Mouse (Mus musculus) cerebellum, postnatal 4 days (tissue): ENCODE data around the gene Hpn.

Source experiments
- DNase-seq, 2 experiments: peaks; one replicate each; pipeline ENCODE4 v3.0.0; 2022; ENCODE audit warnings: low spot score in 2 of 2, mixed read lengths in 1 of 2

Hpn gene

DNA sequence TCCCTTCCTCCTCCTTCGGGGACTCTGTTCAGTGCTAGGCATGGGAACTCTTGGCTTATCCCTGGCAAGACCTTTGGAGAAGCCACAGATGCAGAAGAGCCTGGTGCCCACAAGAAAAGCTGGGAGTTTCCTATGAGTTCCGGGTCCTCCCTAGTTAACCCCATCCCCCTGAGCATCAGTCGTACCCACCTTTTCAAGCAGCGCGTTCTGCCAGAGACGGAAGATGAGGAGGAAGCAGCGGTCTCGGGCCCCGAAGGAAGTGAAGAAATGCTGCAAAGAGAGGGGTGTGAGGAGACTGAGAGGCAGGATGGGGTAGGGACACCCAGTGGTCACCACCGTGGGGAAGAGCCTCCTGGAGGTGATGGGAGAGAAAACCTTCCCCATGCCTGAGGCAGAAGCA, 25.9 kb upstream of the Hpn start:
- no peak for DNase-seq

GRCm38 (mm10) chr7:31140302-31140701, 25.2 kb upstream of the Hpn start:
- DNase-seq = no peak

GRCm38 (mm10) chr7:31139765-31140164, 24.7 kb upstream of the Hpn start:
- DNase-seq = peak in 1 of 2 experiments; percentile 68

GRCm38 (mm10) chr7:31135717-31136116, 20.6 kb upstream of the Hpn start:
- DNase-seq = no peak

- DNase-seq = no peak
Measured at GRCm38 (mm10) chr7:31131866-31132265, 16.8 kb upstream of the Hpn start.

GRCm38 (mm10) chr7:31130841-31131240, 15.8 kb upstream of the Hpn start:
- DNase-seq = peak in 1 of 2 experiments; percentile 45

DNA sequence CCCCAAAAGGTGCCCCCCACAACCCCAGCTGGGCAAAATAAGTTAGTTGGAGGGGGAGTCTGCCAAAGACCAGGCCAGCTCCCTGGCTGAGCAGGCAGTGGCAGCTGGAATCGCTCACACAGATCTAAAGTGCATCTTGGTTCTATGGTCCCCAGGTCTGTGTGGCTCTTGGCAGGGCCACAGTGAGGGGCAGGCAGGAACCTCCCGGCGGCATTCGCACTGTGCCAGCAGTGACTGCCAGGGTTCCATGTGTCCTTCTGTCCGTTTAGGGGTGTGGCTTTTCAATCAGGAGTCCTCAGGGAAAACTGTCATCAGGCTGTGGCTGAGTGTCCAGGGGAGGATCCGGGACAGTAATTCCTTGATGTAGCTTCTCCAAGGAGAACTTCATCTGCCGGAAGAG, 15.1 kb upstream of the Hpn start:
- DNase-seq = no peak

DNA sequence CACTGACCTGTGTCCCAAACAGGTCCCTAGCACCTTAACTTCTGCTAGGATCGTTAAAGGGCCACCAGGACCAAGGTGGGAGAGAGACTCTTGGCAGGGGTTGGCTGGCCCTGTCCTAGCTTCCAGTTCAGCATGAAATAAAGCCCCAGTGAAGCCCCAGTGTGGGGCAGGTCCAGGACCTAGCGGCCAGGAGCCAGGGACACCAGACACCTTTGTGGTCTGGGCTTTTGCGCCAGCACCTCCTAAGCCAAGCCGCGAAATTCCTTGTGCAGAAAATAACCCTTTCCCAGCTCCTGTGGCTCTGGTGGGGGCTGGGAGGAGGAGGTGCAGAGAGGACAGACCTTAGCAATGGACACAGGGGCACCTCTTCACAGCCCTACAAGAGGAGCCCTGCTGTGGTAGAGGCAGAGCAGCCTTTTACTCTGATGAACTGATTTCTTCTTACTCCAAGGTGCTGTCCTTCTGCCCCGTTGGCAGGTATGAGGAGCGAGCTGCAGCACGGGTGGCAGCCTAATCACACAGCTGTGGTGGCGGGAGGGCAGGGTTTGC, 13.1 kb upstream of the Hpn start:
- no peak for DNase-seq

GRCm38 (mm10) chr7:31126851-31127724, 12.0 kb upstream of the Hpn start, which contains the start of gene Scn1b:
TSS of gene Scn1b (minus strand) at chr7:31127003.
- DNase-seq = peak in 1 of 2 experiments; percentile 36

DNA sequence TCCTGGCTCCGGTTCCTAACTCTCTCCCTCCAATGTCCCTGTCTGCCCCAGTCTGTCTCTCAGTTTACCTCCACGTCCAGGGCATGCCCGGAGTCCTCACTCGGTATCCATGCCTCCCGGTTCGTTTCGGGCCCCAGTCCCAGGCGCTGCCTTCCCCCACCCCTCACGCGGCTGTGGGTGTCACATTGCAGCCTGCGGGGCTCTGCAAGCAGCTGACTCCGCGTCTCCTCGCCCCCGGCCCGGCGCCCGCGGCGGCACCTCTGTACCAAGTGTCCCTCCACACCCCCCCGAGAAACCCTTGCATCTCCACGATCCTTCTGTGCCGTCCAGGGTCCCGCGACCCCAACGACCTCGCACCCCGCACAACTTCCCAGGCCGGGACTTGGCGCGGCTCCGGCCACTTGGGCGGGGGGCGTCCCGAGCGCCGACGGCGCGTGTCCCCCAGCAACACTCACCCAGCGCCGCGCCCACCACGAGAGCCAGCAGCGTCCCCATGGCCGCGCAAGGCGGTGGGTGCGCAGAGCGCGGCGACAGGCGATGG, 11.2 kb upstream of the Hpn start:
- no peak for DNase-seq

- no peak for DNase-seq
Measured at GRCm38 (mm10) chr7:31125116-31125515, 10.0 kb upstream of the Hpn start.

DNA sequence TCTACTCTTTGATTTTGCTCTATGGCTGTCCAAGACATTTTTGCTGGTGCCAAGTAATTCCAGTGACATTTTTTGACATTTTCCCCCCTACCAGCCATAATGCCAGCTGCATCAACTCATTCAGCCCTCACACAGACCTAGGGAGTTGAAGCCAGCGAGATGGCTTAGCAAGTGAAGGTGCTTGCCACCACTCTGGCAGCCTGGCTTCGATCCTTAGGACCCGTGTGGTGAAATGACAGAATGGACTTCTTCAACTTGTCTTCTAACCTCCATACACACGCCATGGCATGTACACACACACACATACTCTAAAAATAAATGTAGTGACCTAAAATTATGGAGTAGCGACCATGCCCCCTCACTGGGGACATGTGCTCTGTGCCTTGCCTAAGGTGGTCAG, 9.3 kb upstream of the Hpn start:
- no peak for DNase-seq

DNA sequence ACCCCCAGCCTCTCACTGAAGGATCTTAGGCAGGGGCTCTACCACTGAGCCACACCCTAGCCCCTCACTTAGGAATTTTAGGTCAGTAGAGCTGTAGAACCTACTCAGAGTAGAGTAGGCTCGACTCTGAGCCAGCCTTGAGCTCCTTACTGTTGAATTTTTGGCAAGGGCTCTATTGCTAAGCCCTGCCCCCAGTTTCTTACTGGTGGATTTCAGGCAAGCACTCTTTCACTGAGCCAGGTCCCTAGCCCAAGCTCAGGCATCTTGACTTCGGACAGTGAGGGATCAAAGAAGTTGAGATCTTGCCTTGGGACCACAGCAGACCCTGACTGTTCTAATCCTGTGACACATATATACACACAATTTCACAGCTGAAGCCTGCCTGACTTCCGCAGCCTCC, 8.6 kb upstream of the Hpn start:
- no peak for DNase-seq

DNA sequence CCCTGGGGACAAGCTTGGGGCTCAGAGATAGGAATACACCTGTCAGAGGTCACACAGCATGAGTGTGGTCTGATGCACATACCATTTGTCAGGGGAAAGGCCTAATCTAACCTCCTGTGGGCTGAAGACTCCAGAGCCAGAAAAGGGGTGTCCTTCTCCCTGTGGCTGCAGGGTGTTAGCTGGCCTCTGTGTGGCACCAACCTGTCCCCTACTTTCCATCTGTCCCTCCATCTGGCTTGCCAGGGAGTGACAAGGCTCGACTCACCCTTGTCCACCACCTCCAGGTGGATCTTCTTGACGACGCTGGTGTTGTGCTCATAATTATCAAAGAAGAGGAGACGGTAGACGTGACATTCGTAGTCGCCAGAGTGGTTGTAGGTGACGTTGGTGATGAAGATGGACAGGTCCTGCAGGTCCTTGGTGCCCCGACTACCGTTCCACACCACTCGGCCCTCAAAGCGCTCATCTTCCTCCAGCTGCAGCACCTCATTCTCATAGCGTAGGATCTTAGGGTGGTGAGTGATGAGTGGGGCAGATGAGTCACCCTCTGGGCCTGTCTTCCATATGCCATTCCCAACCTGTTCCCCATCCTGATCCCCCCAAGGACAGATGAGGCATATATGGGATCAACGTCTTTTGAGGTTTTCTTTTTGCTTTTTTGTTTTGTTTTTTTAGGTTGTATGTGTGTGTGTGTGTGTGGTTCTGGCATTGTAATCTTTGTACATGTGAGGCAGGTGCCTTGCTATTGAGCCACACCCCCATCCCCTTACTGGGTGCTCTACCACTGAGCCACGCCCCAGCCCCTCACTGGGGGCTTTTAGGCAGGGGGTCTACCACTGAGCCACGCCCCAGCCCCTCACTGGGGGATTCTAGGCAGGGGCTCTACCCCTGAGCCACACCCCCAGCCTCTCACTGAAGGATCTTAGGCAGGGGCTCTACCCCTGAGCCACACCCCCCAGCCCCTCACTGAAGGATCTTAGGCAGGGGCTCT, 7.8 kb upstream of the Hpn start:
- DNase-seq = no peak

DNA sequence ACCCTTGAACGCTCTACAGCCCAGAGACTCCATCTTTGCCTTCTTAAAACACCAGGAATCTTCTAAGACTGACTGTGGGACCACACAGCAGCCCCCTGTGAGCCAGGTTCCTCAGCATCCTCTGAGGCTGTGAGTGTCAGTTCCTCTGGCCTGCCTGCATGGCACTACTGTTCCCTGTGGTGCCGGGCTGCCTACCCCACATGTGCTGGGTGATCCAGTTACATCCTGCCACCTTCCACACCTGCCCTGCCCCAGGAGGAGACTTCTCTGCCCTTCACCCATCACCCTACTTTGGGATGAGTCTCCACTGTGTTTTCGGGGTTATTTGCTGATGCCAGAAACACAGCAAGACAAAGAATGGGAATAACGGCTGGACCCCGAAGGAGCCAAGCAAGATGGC, 4.5 kb upstream of the Hpn start:
- no peak for DNase-seq

DNA sequence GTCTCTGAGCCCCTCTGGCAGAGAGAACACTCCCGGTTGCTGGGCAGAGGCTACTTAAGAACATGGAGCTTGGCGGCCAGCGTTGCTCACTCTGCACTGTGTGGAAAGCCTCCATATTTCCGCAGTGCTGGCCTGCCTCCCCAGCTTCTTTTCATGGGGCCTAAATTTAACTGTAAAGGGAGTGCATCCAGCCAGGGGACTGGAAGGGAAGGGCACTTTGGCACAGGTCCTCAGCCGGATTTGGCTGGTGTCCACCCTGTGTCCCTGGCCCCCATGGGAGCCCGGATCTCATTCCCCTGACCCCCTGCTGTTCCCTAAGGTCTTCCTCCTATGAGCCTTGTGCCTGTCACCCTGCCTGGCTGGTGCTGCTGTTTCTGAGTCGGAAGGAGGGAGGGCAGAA, 3.4 kb upstream of the Hpn start:
- no peak for DNase-seq

GRCm38 (mm10) chr7:31117465-31117864, 2.4 kb upstream of the Hpn start:
- no peak for DNase-seq

DNA sequence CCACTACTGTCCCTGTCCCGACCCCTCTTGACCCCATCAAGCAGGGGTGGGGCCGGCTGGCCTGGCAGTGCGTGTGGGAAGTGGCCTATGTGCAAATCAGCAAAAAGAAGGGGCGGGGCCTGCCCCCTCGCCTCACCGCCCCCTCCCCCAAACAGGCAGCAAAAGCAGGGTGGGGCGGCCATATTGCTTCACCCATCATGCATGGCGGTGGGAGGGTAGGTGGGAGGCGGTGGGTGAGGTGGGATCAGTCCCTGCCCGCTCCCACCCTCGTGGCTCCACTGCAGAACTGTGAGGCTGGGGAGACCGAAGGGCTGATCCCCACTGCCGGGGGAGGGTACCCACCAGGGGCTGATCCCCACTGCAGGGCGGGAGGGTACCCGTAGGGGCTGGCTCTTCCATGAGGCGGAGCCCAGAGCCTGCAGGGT, 1.6 kb upstream of the Hpn start:
- DNase-seq = no peak

- DNase-seq = no peak
Measured at GRCm38 (mm10) chr7:31115587-31116043, 525 bp upstream of the Hpn start.

DNA sequence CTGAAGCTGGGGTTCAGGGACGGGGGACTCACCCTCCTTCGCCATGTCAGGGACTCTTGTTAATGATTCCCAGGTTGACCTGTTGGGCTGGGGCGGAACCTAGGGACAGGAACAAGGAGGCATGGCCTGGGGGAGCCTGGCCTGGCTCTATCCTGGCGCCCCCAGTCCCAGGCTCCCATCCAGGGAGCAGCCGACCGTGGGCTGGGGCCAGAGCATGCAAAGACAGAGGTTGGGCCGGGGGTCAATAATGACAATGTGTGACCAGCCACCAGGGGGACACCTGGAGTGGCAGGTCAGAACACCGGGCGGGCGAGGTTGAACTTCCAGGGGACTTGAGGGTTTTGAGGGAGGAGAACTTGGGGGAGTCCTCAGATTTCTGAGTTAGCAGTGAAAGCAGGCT, 444 bp downstream of the Hpn start:
- DNase-seq = no peak

DNA sequence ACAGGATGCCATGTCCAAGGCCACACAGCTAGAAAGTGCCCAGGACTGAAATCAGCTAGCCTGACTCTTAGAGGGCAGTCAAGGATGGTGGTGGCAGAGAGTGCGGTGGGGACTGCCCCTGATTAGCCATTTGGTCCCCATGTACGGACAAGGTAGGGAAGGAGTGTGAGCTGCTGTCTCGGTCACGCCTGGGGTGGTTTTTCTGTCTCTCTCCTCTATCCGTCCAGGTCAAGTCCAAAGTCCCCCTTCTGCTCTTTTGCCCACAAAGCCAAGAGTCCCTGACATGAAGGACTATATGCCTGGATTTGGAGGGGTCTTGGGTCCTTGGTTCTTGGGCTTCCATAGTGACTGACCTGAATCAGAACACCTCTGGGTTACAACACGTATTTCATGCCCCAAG, 1.3 kb downstream of the Hpn start:
- no peak for DNase-seq

DNA sequence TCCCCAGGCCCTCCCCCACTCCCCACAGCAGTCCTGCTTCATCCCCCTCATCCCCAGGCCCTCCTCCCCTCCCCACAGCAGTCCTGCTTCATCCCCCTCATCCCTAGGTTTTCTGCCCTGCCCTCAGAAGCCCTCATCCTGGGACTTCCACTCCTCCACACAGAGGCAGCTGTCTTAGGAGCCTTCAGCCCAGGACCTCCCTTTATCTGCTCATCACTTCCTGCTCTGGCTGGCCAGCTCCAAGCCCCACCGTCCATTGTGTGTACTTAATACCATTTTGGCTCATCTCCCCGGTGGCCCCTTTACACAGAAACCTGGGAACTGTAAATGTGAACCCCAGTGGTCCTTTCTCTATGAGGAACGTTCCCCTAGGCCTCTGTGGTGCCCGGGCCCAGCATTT, 3.1 kb downstream of the Hpn start:
- no peak for DNase-seq
